Comparison of ENCODE assay signal across 8 mouse cellular contexts in genomic region chr9:22143108-22144037, GRCm38 (mm10). TPM values are rescaled to one million over a fixed set of nuclear protein-coding genes. Genes with fewer than 3 reads are reported as not detected.
DNase-seq lines count a peak whose midpoint lies in the region; ATAC-seq and TF ChIP-seq lines count a peak whose summit lies in the region.

No protein-coding gene starts in this region.

- H3K36me3 ChIP-seq in heart, adult 2 months (ENCODE audit: control insufficient read depth, insufficient read depth, low read length) = no peaks in the 10 kb centered on the region
- no peaks in the 10 kb centered on the region for H3K36me3 ChIP-seq in heart, embryonic 11.5 days (ENCODE audit: control insufficient read depth, insufficient read depth, low read length)
- no peaks in the 10 kb centered on the region for H3K36me3 ChIP-seq in limb, embryonic 14.5 days (ENCODE audit: control insufficient read depth, insufficient read depth, low read length)
- H3K36me3 ChIP-seq in midbrain, postnatal 0 days (ENCODE audit: insufficient read depth, low read length) = no peaks in the 10 kb centered on the region

- no peaks in the 10 kb centered on the region for H3K79me2 ChIP-seq in heart, adult 2 months (replicated peaks; ENCODE audit: control insufficient read depth, insufficient read depth, low read length)

- TF ChIP-seq POLR2A in heart, adult 2 months (IDR thresholded peaks at IDR 0.05; ENCODE audit: insufficient read depth, low read depth, low read length) = no peak
- no peak for TF ChIP-seq POLR2A in cortical plate, adult 2 months (IDR thresholded peaks at IDR 0.05; ENCODE audit: extremely low read depth, insufficient read depth, low read length)
- no peak for TF ChIP-seq POLR2A in limb, embryonic 14.5 days (IDR thresholded peaks at IDR 0.05; ENCODE audit: borderline replicate concordance, extremely low read depth, insufficient read depth, insufficient read length)

- TF ChIP-seq CTCF in heart, adult 2 months (IDR thresholded peaks at IDR 0.05) = no peak; the same call in 1 of the 2 replicates
- TF ChIP-seq CTCF in cortical plate, adult 2 months (IDR thresholded peaks at IDR 0.05; ENCODE audit: extremely low read depth, insufficient read depth, low read length) = peak; percentile 94
- peak; percentile 93 for TF ChIP-seq CTCF in midbrain, postnatal 0 days (IDR thresholded peaks at IDR 0.05)

- no peak overlapping the region for H3K27ac ChIP-seq in heart, adult 2 months
- H3K27ac ChIP-seq in heart, embryonic 11.5 days (ENCODE audit: low read depth, low read length) = no peak overlapping the region
- no peak overlapping the region for H3K27ac ChIP-seq in cortical plate, adult 2 months (ENCODE audit: insufficient read depth, low read length)
- no peak overlapping the region for H3K27ac ChIP-seq in limb, embryonic 14.5 days (replicated peaks; ENCODE audit: low read depth, low read length)
- no peak overlapping the region for H3K27ac ChIP-seq in midbrain, postnatal 0 days (ENCODE audit: low read depth, low read length)

- no peak overlapping the region for H3K9ac ChIP-seq in heart, adult 2 months (ENCODE audit: low read depth, low read length)
- H3K9ac ChIP-seq in heart, embryonic 11.5 days (ENCODE audit: low read depth, low read length) = no peak overlapping the region
- H3K9ac ChIP-seq in limb, embryonic 14.5 days (ENCODE audit: low read depth, low read length, severe bottlenecking) = no peak overlapping the region
- no peak overlapping the region for H3K9ac ChIP-seq in midbrain, postnatal 0 days (replicated peaks; ENCODE audit: low read length, poor library complexity, severe bottlenecking)

- TF ChIP-seq EP300 in heart, adult 2 months (IDR thresholded peaks at IDR 0.05; ENCODE audit: insufficient read depth, low read depth, low read length) = peak; percentile 60; the same call in 1 of the 2 replicates

- no peaks in the 10 kb centered on the region for H3K4me1 ChIP-seq in heart, adult 2 months (ENCODE audit: control insufficient read depth, insufficient read depth, low read length)
- H3K4me1 ChIP-seq in heart, embryonic 11.5 days (ENCODE audit: control insufficient read depth, insufficient read depth, low read length) = no peaks in the 10 kb centered on the region
- no peaks in the 10 kb centered on the region for H3K4me1 ChIP-seq in cortical plate, adult 2 months (ENCODE audit: control insufficient read depth, insufficient read depth, low read length)
- H3K4me1 ChIP-seq in limb, embryonic 14.5 days (ENCODE audit: control insufficient read depth, insufficient read depth, low read length) = no peaks in the 10 kb centered on the region
- no peaks in the 10 kb centered on the region for H3K4me1 ChIP-seq in midbrain, postnatal 0 days (ENCODE audit: insufficient read depth, low read length)

- intact Hi-C loops in heart, adult 2 months (cut with DNase I) = loop anchor here (1.0 to 5.0 kb wide), 3 partner anchors 46 to 165 kb away; partner anchors contain the start of gene Cnn1
- intact Hi-C loops in gastrocnemius, postnatal 14 days (cut with DNase I; ENCODE audit: low total_unique reads) = loop anchor here (2.0 to 10.0 kb wide), 2 partner anchors 77 to 169 kb away; no protein-coding TSS in a partner anchor

- DNase-seq in heart, adult 2 months = peak; percentile 81 to 86
- DNase-seq in gastrocnemius, postnatal 14 days = peak; percentile 84
- DNase-seq in kidney, adult 9 months = peak; percentile 88
- DNase-seq in limb, embryonic 14.5 days (ENCODE audit: low spot score) = peak; percentile 88
- DNase-seq in midbrain, postnatal 0 days (ENCODE audit: low spot score) = peak; percentile 88
- DNase-seq in spleen, postnatal 10 days (ENCODE audit: low spot score in 2 of 2) = peak; percentile 90 to 95

- H3K4me2 ChIP-seq in heart, embryonic 11.5 days = no peak overlapping the region
- H3K4me2 ChIP-seq in limb, embryonic 14.5 days (replicated peaks; ENCODE audit: low read depth, low read length, severe bottlenecking) = no peak overlapping the region
- no peak overlapping the region for H3K4me2 ChIP-seq in midbrain, postnatal 0 days (ENCODE audit: low read depth, low read length, poor library complexity, severe bottlenecking)

- no peaks in the 10 kb centered on the region for H3K9me3 ChIP-seq in heart, embryonic 11.5 days (replicated peaks; ENCODE audit: control insufficient read depth, low read length)
- H3K9me3 ChIP-seq in limb, embryonic 14.5 days (ENCODE audit: control insufficient read depth, low read length) = no peaks in the 10 kb centered on the region
- no peaks in the 10 kb centered on the region for H3K9me3 ChIP-seq in midbrain, postnatal 0 days (ENCODE audit: low read length)

- H3K27me3 ChIP-seq in heart, adult 2 months (ENCODE audit: control insufficient read depth, insufficient read depth, low read length) = no peaks in the 10 kb centered on the region
- H3K27me3 ChIP-seq in heart, embryonic 11.5 days (ENCODE audit: control insufficient read depth, insufficient read depth, low read length) = no peaks in the 10 kb centered on the region
- no peaks in the 10 kb centered on the region for H3K27me3 ChIP-seq in limb, embryonic 14.5 days (ENCODE audit: control insufficient read depth, insufficient read depth, low read length)
- H3K27me3 ChIP-seq in midbrain, postnatal 0 days (ENCODE audit: insufficient read depth, low read length) = no peaks in the 10 kb centered on the region

- 44% methylated on average over 17 of the region's 17 CpGs for WGBS in heart, adult 2 months
- WGBS in heart, embryonic 11.5 days (ENCODE audit: insufficient replicate concordance) = 53% methylated on average over 17 of the region's 17 CpGs
- WGBS in limb, embryonic 14.5 days = 54% methylated on average over 17 of the region's 17 CpGs
- WGBS in midbrain, postnatal 0 days = 50% methylated on average over 17 of the region's 17 CpGs

- H3K4me3 ChIP-seq in heart, adult 2 months = no peak overlapping the region
- H3K4me3 ChIP-seq in heart, embryonic 11.5 days (ENCODE audit: low read depth, low read length) = no peak overlapping the region
- H3K4me3 ChIP-seq in cortical plate, adult 2 months (ENCODE audit: insufficient read depth, low read length) = no peak overlapping the region
- H3K4me3 ChIP-seq in limb, embryonic 14.5 days (replicated peaks; ENCODE audit: low read length) = no peak overlapping the region
- no peak overlapping the region for H3K4me3 ChIP-seq in midbrain, postnatal 0 days (ENCODE audit: low read depth, low read length)

- no peak for ATAC-seq in heart, embryonic 11.5 days (replicated peaks; ENCODE audit: insufficient number of reproducible peaks, low FRiP score, low TSS enrichment)
- ATAC-seq in limb, embryonic 14.5 days (ENCODE audit: low FRiP score, low read depth) = no peak
- ATAC-seq in midbrain, postnatal 0 days (ENCODE audit: low FRiP score) = no peak

RNA-seq across cellular contexts. Expression of gene Acp5, which starts 7.9 kb away (rescaled TPM):
- total RNA-seq in heart, adult 2 months (2021) = 1 to 10 TPM; 1.6 to 2.4 TPM
- polyA plus RNA-seq in heart, adult 2 months (2012; rRNA removed) = 7.7 and 20.8 TPM in 2 replicates
- 51.6 and 68.9 TPM in 2 replicates for polyA plus RNA-seq in heart, embryonic 11.5 days (2014; fragmentation: Nextera tagmentation; extraction: Ambion mirVana)
- polyA plus RNA-seq in cortical plate, adult 2 months (2012; rRNA removed) = 0.71 and 0.76 TPM in 2 replicates
- 1 to 10 TPM in 1 of 2 experiments, under 1 TPM in 1; 0.55 to 1.1 TPM for total RNA-seq in gastrocnemius, postnatal 14 days (2021)
- polyA plus RNA-seq in limb, embryonic 14.5 days (2012; rRNA removed) = 20.3 and 21.6 TPM in 2 replicates
- 17.0 and 23.6 TPM in 2 replicates for polyA plus RNA-seq in limb, embryonic 14.5 days (2014; fragmentation: Nextera tagmentation; extraction: Ambion mirVana)
- 1.0 and 2.9 TPM in 2 replicates for total RNA-seq in midbrain, postnatal 0 days (2014; rRNA removed)
- 0.47 and 0.79 TPM in 2 replicates for polyA plus RNA-seq in midbrain, postnatal 0 days (2015; fragmentation: Nextera tagmentation; extraction: Ambion mirVana)

RNA-seq across cellular contexts. Expression of gene Pigyl, which starts 13.3 kb away (rescaled TPM):
- total RNA-seq in heart, adult 2 months (2021) = 10 to 100 TPM; 42.9 to 56.5 TPM
- 54.5 and 55.4 TPM in 2 replicates for polyA plus RNA-seq in heart, adult 2 months (2012; rRNA removed)
- 47.0 and 47.8 TPM in 2 replicates for polyA plus RNA-seq in heart, embryonic 11.5 days (2014; fragmentation: Nextera tagmentation; extraction: Ambion mirVana)
- 89.9 and 97.3 TPM in 2 replicates for polyA plus RNA-seq in cortical plate, adult 2 months (2012; rRNA removed)
- total RNA-seq in gastrocnemius, postnatal 14 days (2021) = 10 to 100 TPM; 29.3 to 30.3 TPM
- 54.5 and 62.4 TPM in 2 replicates for polyA plus RNA-seq in limb, embryonic 14.5 days (2012; rRNA removed)
- polyA plus RNA-seq in limb, embryonic 14.5 days (2014; fragmentation: Nextera tagmentation; extraction: Ambion mirVana) = 80.9 and 82.4 TPM in 2 replicates
- total RNA-seq in midbrain, postnatal 0 days (2014; rRNA removed) = 27.0 and 40.8 TPM in 2 replicates
- polyA plus RNA-seq in midbrain, postnatal 0 days (2015; fragmentation: Nextera tagmentation; extraction: Ambion mirVana) = 120 and 122 TPM in 2 replicates

RNA-seq across cellular contexts. Expression of gene Elof1, which starts 26.4 kb away (rescaled TPM):
- 10 to 100 TPM; 34.6 to 42.6 TPM for total RNA-seq in heart, adult 2 months (2021)
- 62.6 and 67.0 TPM in 2 replicates for polyA plus RNA-seq in heart, adult 2 months (2012; rRNA removed)
- 132 and 134 TPM in 2 replicates for polyA plus RNA-seq in heart, embryonic 11.5 days (2014; fragmentation: Nextera tagmentation; extraction: Ambion mirVana)
- 122 and 131 TPM in 2 replicates for polyA plus RNA-seq in cortical plate, adult 2 months (2012; rRNA removed)
- total RNA-seq in gastrocnemius, postnatal 14 days (2021) = 10 to 100 TPM; 30.1 to 32.7 TPM
- polyA plus RNA-seq in limb, embryonic 14.5 days (2012; rRNA removed) = 145 and 168 TPM in 2 replicates
- 199 and 206 TPM in 2 replicates for polyA plus RNA-seq in limb, embryonic 14.5 days (2014; fragmentation: Nextera tagmentation; extraction: Ambion mirVana)
- total RNA-seq in midbrain, postnatal 0 days (2014; rRNA removed) = 129 and 132 TPM in 2 replicates
- polyA plus RNA-seq in midbrain, postnatal 0 days (2015; fragmentation: Nextera tagmentation; extraction: Ambion mirVana) = 161 and 178 TPM in 2 replicates

RNA-seq across cellular contexts. Expression of gene Cnn1, which starts 44.4 kb away (rescaled TPM):
- total RNA-seq in heart, adult 2 months (2021) = 1 to 10 TPM; 8.4 to 8.6 TPM
- 15.4 and 26.5 TPM in 2 replicates for polyA plus RNA-seq in heart, adult 2 months (2012; rRNA removed)
- polyA plus RNA-seq in heart, embryonic 11.5 days (2014; fragmentation: Nextera tagmentation; extraction: Ambion mirVana) = 388 and 445 TPM in 2 replicates
- polyA plus RNA-seq in cortical plate, adult 2 months (2012; rRNA removed) = 1.2 and 2.2 TPM in 2 replicates
- 1 to 10 TPM; 1.7 to 7.9 TPM for total RNA-seq in gastrocnemius, postnatal 14 days (2021)
- polyA plus RNA-seq in limb, embryonic 14.5 days (2012; rRNA removed) = 2.3 and 3.0 TPM in 2 replicates
- polyA plus RNA-seq in limb, embryonic 14.5 days (2014; fragmentation: Nextera tagmentation; extraction: Ambion mirVana) = 3.1 and 4.4 TPM in 2 replicates
- 1.2 and 1.3 TPM in 2 replicates for total RNA-seq in midbrain, postnatal 0 days (2014; rRNA removed)
- polyA plus RNA-seq in midbrain, postnatal 0 days (2015; fragmentation: Nextera tagmentation; extraction: Ambion mirVana) = 0.77 and 0.92 TPM in 2 replicates

RNA-seq across cellular contexts. Expression of gene Zfp872, which starts 44.5 kb away (rescaled TPM):
- under 1 TPM; 0.09 to 0.10 TPM for total RNA-seq in heart, adult 2 months (2021)
- not detected in 2 replicates for polyA plus RNA-seq in heart, adult 2 months (2012; rRNA removed)
- polyA plus RNA-seq in heart, embryonic 11.5 days (2014; fragmentation: Nextera tagmentation; extraction: Ambion mirVana) = 0.04 and 0.10 TPM in 2 replicates
- 0.04 and 0.08 TPM in 2 replicates for polyA plus RNA-seq in cortical plate, adult 2 months (2012; rRNA removed)
- not detected for total RNA-seq in gastrocnemius, postnatal 14 days (2021)
- polyA plus RNA-seq in limb, embryonic 14.5 days (2012; rRNA removed) = 0.12 and 0.14 TPM in 2 replicates
- 0.33 and 0.51 TPM in 2 replicates for polyA plus RNA-seq in limb, embryonic 14.5 days (2014; fragmentation: Nextera tagmentation; extraction: Ambion mirVana)
- total RNA-seq in midbrain, postnatal 0 days (2014; rRNA removed) = 0.22 and 2.0 TPM in 2 replicates
- polyA plus RNA-seq in midbrain, postnatal 0 days (2015; fragmentation: Nextera tagmentation; extraction: Ambion mirVana) = 0.29 and 0.31 TPM in 2 replicates
